Mouse (Mus musculus): Measurements from ENCODE around the gene Dennd2c. TPM values are rescaled to one million over a fixed set of nuclear protein-coding genes. Genes with fewer than 3 reads are reported as not detected.

Gene Dennd2c
- total RNA-seq (2021): 1 to 10 TPM; 1.2 to 1.6 TPM
- long read RNA-seq, experiment 1, partial matches to known transcripts: 0 of 1 reads
- long read RNA-seq, experiment 1, other reads (novel, unspliced or antisense): 1 of 1 reads
- long read RNA-seq, experiment 2: 0 reads

DNA sequence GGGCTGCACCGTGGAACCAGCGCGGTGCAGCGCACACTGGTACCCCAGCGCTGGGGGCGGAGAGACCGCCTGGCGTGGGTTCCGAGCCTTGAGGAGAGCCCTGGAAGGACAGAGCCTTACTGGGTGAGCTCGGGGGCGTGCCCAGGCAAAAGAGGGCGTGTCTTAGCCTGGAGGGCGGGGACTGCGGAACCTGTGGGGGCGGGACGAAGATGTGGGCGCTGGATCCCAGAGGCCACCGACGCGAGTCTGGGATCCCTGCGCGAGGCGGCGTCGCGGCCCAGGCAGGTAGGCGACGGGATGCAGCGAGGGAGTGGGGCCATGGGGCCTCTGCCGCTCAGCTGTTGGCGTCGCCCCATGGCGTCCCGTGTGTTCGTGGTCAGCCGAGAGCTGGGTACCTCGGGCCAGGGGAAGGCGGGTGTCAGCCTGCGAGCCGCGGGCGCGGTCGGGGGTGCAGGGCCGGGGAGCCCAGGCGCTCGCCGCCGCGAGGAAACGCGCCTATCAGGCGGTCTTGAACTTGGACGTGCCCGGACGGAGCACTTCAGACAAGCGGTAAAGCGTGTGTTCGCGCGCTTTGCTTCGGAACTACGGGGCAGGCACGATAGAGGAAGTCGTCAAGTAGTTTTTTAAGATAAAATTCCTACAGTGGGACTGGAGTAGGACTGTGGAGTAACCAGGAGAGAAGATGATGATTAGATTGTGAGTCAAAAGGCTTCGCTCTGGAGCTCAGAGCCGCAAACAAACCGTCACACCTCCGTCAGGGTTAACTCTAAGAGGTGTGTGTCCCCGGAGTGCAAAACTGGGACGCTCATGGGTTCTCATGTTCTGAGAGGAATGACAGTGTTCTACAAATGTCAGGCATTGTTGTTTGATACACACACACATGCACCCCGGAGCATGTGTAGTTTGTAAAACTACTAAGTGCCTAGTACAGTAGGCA is at the start of gene Dennd2c:
Gene Dennd2c, plus strand, starts transcription at position 151 of the 937 bp plus-strand sequence.
- peak; percentile 95 to 96 for DNase-seq

DNA sequence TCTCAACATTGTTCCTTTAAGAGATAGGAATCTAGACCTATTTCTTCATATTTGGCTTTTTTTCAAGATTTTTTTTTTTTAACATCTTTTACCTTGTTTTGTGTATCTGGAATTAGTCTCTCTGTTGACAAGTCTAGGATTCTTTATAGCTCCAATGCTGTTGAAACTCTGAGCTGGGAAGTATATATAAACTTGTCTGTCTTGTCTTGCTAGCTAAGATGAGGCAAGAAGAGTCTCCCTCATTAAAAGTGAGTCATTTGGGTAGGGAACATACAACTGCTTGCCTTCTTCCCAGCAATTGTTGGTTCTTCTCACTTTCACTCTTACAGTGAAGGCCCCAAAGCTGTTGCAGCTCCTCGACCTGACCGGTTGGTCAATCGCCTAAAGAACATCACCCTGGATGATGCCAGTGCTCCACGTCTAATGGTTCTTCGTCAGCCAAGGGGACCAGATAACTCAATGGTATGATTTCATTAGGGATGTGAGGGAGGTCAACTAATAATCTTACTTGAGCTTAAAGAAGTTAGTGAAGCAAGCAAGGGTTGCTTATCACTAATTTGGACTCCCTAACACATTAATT is 46.3 kb upstream of the Dennd2c start:
- DNase-seq: no peak

DNA sequence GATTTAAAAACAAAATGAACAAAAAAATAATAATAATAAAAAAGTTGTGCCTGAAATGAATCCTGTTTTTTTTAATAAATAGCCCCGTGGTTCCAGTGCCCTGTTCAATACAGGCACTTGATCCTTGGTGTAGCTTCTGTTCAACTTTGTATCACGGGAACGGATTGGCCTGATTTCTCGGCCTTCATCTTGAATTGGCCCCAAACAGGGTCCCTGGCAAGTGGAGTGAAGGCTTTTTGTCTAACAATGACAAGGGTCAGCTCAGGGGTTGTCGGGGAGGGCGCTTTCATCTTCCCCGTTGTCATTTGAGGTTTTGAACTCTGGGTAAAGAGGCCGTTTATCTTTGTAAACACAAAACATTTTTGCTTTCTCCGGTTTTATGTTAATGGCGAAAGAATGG is 44.7 kb upstream of the Dennd2c start:
- DNase-seq: no peak

GRCm38 (mm10) chr3:103058207-103059157 is 43.9 kb upstream of the Dennd2c start, which contains the start of gene Nras:
Nras (plus strand) TSS chr3:103058285.
- peak; percentile 96 to 97 for DNase-seq

DNA sequence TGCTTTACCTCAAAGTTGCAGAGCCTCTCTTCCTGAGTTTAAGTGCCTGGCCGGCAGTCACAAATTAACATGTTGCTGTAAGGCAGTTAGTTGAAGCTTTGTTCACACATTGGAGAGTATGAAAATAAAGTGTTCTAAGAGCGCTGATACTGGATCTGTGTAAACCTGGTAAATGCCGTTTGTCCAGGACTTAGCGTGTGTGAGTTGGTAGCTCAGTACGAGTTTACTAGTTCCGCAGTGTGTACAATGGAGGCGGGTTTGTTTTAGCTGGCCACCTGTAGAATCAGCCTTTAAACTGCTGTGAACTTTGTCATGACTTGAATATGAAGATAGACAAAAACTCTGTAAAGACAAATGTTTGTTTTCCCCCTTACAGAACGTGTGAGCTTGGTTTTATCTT is 35.5 kb upstream of the Dennd2c start:
- DNase-seq: no peak

- DNase-seq: no peak
These were observed 33.4 kb upstream of the Dennd2c start for GRCm38 (mm10) chr3:103068971-103069370.

- no peak for DNase-seq
These were observed 28.6 kb upstream of the Dennd2c start, which contains the start of gene Ampd1 for GRCm38 (mm10) chr3:103073771-103074170. Ampd1 (plus strand) TSS chr3:103074014.

GRCm38 (mm10) chr3:103075871-103076270 is 26.5 kb upstream of the Dennd2c start:
- no peak for DNase-seq

DNA sequence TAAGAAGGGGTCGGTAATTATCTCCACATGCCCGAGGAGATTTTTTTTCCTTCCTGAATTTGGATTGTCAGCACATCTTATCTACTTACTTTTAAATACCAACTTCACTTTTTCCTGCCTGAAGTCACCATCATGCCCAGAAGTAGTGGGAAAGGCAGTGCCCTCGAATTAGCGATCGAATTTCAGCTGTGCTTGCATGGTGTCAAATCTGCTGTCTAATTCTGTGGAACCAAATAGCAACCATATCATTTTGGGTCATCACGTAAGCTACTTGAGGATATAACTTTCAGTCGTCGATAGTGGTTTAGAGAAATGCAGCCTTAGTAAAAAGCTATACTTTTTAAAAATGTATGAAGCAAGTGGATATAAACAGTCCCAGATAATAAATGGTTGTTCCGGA is 25.9 kb upstream of the Dennd2c start:
- no peak for DNase-seq

DNA sequence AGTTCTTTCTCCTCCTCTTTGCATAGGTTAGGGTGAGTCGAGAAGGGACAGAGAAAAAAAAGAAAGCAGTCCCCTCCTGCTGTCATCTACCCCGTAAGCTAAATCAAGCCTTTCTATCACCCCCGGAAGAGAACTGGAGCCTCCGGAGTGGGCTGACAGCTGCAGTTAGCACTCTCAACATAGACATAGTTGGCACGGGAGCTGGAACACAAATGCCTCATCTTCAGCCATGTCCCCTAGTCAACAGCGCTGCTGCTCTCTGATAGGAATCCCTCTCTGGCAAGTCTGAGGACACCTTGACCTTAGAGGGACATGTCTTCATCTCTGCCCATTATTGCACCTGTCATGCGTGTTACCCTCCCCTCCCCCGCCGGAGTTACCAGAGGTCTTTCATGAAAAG is 23.1 kb upstream of the Dennd2c start:
- no peak for DNase-seq

- DNase-seq: no peak
These were observed 21.4 kb upstream of the Dennd2c start for GRCm38 (mm10) chr3:103081051-103081450.

DNA sequence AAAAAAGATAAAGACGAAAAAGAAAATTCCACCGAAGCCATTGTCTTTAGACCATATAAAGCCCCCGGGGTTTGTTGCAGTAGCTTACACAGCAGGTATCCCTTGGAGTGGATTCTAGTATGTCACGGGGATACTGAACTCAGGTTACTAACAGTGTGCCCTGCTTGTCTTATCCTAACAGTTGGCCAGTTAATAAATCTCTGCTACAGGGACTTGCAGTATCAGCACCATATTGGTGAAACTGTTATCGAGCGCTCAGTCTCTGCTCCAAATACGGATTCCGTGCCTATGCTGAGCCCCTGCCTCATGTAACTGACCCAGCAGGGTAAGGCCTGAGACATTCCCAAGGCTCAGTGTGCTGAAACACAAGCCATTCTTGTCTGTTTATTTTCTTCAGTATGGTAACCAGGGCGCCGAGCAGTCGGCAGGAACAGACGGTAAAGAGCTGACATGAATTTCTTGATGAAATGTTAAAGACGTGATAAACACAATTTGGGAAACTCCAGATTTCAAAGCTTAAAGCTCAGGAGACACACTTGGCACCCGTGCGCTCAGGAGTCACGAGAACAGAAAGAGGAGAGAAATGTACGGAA is 20.4 kb upstream of the Dennd2c start:
- no peak for DNase-seq

DNA sequence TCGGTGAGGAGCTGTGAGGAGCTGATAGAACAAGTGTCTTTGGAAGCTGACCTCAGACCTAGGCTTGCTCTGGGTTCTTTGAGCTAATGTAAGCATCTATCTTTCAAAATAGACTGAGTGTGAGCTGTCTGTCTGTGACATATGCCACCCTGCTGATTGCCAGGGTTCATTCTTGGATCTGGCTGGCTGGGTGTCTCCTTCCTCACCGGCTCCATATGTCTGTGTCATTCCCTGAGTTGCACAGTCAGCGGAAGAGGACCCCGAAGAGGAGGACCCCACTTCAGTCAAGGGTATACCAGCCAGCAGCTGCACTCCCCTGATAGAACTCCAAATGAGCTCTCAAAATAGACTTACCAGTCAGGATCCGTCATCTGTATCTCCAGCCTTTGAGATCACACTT is 19.6 kb upstream of the Dennd2c start:
- DNase-seq: no peak

GRCm38 (mm10) chr3:103085986-103086385 is 16.4 kb upstream of the Dennd2c start:
- DNase-seq: no peak

DNA sequence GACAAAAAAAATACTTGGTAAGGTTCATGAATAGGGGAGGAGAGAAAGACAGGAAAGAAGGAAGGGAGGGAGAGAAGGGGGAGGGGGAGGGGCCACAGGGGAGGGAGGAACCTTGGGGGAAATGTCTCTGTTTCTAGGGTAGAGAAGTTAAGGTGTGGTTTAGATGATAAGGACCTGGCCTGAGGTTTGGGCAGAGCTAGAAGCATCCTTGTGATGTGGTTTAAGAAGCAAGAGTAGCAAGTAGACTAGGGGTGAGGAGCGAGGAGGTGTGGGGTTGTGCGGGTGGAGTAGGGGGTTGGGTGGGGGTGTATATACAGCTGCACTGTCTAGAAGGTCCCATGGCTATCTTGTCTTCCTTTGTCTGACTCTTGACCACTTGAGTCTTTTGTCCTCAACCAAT is 10.7 kb upstream of the Dennd2c start:
- no peak for DNase-seq

DNA sequence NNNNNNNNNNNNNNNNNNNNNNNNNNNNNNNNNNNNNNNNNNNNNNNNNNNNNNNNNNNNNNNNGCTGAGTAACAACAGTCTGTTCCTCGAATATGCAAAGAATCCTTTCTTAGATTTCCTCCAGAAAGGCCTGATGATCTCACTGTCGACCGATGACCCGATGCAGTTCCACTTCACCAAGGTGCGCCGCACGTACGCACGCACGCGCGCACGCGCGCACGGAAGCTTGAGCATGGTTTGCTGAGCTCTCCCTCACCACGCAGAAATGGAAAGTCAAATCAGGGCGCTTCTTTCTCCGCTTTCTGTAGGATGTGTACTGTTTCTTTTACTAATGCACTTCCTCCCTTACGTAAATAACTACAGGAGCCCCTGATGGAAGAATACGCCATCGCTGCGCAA is 3.7 kb upstream of the Dennd2c start:
- peak in 1 of 2 experiments; percentile 25 for DNase-seq

DNA sequence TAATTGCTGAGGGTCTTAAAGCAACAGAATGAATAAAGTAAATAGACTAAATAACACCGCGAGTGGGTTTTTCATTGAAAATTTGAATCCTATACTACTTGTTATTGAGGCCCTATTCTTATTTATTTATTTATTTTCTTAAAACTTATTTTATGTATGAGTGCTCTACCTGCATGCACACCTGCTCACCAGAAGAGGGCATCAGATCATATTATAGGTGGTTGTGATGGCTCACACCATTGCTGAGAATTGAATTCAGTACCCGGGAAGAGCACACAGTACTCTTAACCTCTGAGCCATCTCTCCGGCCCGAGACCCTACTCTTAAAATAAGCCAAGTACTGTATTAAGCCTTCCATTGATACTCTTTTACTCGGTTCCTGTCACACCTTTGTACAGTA is 2.7 kb upstream of the Dennd2c start:
- no peak for DNase-seq

GRCm38 (mm10) chr3:103100735-103101134 is 1.7 kb upstream of the Dennd2c start:
- DNase-seq: no peak

- DNase-seq: no peak
These were observed 1.2 kb upstream of the Dennd2c start for GRCm38 (mm10) chr3:103101194-103101593.

- peak in 1 of 2 experiments; percentile 2 for DNase-seq
These were observed 495 bp upstream of the Dennd2c start for GRCm38 (mm10) chr3:103101909-103102308.

GRCm38 (mm10) chr3:103107565-103108240 is 5.3 kb downstream of the Dennd2c start:
- no peak for DNase-seq

Measured in heart, adult 18-20 months (tissue).